Mouse (Mus musculus) CD4-positive helper T cell, adult 2 months (primary cell): ENCODE measurements around the gene Cplx3.

Experiments used
- DNase-seq: peaks from one replicate; pipeline ENCODE4 v3.0.0-alpha.2; 2012; ENCODE audit warnings: low read depth, missing footprints, low spot score

Gene Cplx3

DNA sequence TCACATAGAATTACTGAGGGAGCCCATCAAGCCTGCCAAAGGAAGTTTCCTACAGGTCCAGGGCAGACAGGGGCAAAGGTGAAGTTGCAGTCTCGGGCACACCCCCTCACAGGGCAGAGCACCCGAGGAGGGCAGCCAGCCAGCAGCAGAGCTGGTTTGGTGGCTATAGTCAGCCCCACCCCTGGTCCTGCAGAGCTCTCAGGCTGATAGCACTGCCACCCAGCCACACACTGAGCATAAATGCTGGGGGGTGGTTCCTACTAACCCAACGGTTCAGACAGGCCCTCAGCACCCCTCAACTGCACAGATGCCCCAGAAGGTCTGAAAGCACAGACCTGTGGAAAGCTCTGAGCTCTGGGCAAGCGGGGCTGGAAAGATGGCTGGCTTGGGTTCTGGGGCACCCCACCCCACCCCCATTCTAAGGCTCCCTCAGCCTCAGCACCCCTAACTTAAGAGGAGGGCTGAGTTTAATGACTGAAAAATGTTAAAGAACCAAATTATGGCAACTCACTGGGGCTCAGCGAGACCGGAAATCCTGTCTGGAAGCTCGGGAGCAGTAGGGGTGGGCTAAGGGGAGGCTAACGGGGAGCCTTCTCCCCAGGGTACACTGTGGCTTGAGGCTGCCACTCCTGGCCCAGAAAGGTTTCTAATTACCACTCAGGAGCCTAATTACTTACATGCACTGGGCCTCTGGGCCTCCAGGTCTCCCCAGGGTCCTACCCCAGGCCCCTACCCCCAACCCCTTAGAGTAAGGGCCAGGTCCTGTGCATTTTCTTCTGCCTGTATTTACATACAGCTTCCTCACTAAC, 32.8 kb upstream of the Cplx3 start:
- DNase-seq, result peak; percentile 32

DNA sequence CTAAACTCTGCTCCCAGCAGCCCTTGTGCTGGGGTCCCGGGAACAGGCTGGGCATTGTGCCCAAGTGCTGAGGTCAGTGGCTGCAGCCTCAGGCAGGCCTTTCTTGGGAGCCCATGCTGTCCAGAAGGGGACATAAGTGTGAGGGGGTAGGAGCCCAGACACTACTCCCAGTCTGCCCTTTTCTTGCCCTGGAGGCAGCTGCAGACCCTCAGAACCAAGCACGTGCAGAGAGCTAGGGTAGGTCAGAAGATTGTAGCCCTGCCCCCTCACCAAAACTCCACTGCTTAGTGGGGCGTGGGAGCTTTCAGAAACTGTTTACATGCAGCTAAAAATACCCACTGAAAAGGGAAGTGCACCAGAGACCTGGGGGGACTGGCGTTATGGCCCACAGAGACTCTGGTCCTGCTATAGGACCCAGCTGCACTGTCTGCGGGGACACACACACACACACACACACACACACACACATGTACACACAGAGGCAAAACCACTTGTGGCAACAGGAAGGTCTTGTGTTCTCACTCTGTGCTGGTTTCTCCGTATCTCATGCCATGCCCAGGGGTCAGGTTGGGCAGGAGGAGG, 31.8 kb upstream of the Cplx3 start:
- peak; percentile 53 for DNase-seq

GRCm38 (mm10) chr9:57637272-57637671, 31.2 kb upstream of the Cplx3 start:
- no peak for DNase-seq

DNA sequence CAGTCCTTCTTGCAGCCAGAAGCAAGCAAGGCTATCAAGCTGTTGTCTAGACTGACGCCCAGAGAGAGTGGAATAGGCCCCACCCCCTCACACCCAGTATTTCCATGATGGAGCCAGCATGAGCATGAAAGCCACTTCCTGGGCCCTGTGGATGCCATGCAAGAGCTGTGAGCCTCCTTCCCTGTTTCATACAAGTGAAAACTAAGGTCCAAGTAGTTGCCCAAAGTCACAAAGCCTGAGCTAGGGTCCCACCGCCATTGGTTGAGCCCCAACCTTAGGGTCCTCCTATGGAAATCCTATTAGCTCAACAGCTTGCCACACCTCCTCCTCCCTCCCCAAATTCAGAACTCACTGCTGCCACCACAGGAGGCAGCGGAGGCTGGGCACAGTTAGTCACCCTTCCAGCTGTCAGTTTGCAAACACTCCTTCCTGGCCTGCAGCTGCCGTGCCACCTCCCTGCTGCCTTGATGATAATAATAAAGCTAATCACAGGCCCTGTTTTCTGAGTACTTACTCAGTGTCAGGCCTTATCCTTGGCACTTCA, 27.5 kb upstream of the Cplx3 start:
- DNase-seq, result peak; percentile 87

DNA sequence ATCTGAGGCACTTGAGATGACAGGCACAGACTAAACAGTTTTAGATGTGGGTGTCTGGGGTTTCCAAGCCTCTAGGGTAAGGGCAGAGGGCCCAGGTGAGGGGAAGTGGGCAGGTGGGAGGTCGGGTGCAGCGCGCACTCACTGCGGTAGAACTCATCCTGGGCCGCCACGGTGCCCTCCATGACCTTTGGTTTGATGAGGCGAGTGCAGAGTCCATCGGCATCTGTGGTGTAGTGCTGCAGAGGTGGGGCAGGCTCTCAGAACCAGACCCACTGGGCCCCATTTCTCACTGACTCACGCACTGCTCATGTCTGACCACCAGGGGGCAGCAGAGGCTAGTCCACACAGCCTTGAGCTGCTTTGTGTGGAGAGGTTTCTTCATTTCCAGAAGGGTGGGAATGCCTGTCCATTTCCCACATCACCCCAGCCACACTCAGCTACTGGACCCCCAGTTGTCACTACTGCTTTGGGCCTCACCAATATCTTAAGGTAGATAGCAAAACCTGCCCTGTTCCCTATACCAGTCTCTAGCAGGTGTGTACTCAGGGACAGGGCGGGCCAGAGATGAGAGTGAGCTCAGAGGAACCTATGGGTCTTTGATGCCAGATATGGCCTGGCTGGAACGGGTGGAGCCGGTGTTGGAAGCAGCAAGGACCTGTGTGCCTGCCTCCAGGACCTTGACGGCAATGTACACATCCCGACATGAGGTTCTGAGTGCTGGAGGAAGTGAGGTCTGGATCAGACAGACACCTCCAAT, 23.2 kb upstream of the Cplx3 start:
- peak; percentile 82 for DNase-seq

- no peak for DNase-seq
Observed at GRCm38 (mm10) chr9:57628717-57629116, 22.6 kb upstream of the Cplx3 start.

DNA sequence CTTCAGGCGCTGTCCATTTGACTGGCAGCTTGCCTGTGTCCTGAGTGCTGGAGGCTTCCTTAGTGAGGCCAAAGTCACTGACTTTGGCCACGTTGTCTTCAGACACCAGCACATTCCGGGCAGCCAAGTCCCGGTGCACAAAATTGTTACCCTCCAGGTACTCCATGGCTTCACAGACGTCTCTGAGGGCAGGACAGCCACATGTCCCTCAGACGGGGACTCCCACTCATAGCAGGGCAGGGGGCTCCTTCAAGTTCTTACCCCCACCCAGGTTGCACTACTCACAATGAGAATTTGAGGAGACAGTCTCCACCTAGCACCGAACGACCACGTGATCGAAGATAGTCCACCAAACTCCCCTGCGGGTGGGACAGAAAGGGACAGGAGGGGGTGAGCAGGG, 21.8 kb upstream of the Cplx3 start:
- no peak for DNase-seq

- no peak for DNase-seq
Observed at GRCm38 (mm10) chr9:57627191-57627590, 21.1 kb upstream of the Cplx3 start.

GRCm38 (mm10) chr9:57625674-57626500, 19.8 kb upstream of the Cplx3 start:
- no peak for DNase-seq

- no peak for DNase-seq
Observed at GRCm38 (mm10) chr9:57624295-57624694, 18.2 kb upstream of the Cplx3 start.

GRCm38 (mm10) chr9:57620674-57621073, 14.6 kb upstream of the Cplx3 start, which contains the start of gene Lman1l:
Gene Lman1l, minus strand, starts transcription at chr9:57620774.
- no peak for DNase-seq

DNA sequence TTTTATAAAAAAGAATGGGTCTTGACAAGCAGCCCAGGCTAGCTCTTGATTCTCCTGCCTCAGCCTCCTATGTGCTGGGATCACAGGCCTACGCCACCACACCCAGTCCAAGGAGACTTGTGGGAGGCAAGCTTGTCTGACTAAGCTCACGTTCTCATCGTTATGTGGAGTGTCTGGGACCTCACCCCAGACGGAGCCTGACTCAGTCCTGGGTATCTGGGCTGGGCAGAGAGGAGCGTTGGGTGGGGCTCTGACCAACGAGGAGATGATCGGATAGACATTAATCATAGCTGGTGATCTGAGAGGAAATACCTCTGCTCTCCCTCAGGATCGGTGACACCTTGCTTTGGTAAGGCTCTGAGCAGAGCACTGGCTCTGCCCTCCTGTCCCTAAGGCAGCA, 12.8 kb upstream of the Cplx3 start:
- no peak for DNase-seq

DNA sequence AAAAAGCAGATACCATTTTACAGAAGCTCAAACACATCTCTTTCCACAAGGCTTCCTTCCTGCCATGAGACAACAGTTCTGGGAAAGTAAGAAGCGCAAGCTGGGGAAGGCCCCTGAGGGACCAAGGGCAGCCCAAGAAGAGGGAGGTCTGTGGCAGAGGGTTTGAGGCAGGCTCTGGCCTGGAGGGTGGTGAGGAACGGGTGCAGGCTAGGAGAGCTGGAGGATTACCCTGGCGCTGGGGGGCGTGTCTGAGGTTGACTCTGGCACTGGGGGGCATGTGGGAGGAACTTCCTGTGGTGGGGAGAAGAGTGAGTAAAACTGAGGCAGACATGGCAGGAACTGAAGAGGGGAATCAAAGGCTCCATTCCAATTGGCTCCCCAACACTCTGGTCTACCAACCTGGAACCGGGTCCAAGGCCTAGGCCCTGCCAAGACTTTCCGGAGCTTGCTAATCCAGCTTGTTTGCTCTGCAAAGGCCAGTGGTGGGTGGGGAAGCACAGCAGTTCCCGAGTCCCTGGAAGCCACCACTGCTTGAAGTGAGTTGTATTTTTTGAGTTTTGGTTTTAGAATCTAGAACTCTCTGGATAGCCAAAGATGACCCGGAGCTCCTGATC, 11.6 kb upstream of the Cplx3 start:
- no peak for DNase-seq

GRCm38 (mm10) chr9:57614786-57615185, 8.7 kb upstream of the Cplx3 start:
- DNase-seq, result no peak

- DNase-seq, result no peak
Observed at GRCm38 (mm10) chr9:57613975-57614374, 7.9 kb upstream of the Cplx3 start.

- no peak for DNase-seq
Observed at GRCm38 (mm10) chr9:57612587-57612986, 6.5 kb upstream of the Cplx3 start.

DNA sequence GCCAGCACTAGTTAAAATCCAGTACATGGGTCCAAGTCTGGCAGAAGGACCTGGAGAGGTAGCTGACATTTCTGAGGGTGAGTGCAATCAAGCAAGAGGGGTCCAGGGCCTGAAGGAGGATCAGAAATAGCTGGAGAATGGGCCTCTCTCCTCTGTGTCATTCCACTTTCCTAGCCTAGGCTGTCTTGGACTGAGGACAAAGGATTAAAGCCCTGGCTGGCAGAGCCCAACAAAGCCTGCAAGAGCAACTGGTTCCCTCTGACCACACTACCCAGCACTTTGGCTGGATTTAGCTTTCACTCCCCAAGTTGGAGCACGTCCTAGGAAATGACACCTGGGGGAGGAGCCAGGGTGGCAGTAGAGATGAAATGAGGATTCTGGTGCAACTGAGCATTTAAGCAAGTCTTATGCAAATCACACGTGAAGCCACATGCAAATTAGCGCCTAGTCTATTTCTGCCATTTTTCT, 4.3 kb upstream of the Cplx3 start:
- DNase-seq, result no peak

DNA sequence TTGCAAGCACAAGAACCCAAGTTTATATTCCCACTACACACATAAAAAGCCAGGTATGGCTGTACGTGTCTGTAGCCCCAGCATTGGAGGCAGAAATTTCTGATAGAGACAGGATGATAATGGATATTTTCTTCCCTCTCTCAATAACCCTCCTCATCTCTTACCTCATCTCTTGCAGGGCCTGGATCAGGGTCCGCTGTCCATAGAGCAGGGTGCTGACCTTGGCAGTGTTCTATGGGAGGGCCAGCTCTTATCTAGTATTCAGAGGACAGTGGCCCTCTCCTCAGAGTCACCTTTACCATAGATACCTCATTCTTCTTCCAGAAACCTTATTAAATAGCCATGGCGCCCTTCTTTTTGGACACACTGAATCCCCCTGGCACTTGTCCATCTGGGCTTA, 3.7 kb upstream of the Cplx3 start:
- no peak for DNase-seq

DNA sequence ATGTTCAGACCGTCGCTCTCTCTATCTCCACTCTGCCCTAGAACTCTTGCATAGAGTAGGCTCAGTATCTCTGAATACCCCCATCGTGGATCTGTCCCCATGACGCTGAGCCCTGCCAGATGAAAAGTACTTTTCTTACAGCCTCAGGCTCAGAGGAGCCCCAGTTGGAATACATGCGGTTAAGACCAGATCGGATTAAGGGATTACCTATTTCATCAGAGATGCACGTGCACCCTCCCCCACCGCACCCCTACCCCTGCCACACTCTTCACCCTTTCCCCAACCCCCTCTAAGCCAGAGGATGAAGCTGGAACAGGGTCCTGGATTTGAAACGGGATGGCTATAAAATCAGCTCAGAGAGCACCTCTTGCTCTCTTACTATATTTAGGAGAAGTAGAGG, 578 bp downstream of the Cplx3 start:
- DNase-seq, result no peak

DNA sequence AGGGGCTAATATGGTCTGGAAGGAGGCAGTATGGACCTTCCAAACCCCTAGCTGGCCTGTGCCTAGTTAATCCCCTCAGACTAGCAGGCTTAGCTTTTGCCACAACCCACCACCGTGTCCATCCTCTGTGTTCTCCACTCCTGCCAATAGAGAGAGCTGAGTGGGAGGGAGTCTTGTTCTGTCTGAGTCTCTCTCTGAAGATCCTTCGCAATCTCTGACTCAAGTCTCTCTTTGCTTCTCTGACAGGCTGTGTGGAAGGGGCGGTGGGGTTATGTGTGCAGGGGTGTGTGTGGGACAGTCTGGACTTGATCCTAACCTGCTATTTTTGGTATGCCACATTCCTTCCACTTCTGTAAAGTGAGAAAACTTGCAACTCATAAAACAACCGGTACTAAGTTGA, 1.2 kb downstream of the Cplx3 start:
- DNase-seq, result no peak

GRCm38 (mm10) chr9:57602098-57602497, 4.0 kb downstream of the Cplx3 start:
- DNase-seq, result no peak
